In the genomic region with DNA sequence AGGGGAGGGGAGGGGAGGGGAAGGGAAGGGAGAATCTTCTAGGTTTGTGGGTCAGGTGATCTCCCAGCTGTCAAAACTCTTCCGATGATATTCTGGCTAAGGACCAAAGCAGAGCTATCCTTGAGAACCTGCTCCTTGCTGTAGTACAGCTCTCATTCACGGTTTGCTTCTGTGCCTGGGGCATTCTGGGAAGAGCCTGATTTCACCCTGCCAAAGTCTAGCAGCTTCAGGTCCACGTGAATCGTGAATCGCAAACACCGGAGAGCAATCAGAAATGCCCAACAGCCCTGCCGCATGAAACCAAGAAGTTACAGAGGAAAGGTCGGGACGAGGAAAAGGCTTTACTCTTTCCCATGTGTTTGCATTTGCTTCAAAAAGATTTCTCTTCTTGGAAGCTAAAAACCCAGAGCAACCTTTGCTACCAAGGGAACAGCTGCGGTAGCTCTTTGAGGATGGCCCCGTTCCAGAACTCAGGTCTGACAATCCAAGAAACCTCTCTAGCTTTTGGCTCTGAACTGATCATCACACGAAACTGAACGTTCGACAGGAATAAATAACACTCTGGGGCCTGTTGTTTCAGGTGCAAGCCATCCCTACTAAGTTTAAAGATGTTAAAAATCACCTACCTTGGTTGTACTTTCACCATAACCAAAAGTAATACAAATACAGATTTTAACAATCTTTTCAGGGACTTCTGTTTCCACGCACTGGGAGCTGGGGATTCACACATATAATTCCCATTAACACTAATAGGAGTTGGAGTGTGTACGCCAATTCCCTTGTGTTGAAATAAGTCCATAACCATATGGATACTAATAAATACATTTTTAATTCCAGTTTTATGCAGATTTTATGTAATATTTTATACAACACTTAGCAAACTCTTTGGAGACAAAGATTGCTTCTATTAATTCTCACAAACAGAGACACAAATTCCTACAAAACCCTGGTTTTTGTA, we compare ENCODE assay signal across 13 mouse cellular contexts.
DNase-seq lines count a peak whose midpoint lies in the region; ATAC-seq and TF ChIP-seq lines count a peak whose summit lies in the region.
"Had no signal": no experiment of that assay in that cellular context is flagged by ENCODE, and none has a peak within 500 bp of the region (broad histone marks: within the 10 kb centered on the region; RNA-seq: fewer than 3 reads in every experiment).

No protein-coding gene starts in this region.

- TF ChIP-seq EP300 in stomach, postnatal 0 days (optimal IDR thresholded peaks at IDR 0.05), result no peak

- TF ChIP-seq CTCF in layer of hippocampus, adult 2 months (conservative IDR thresholded peaks at IDR 0.05), result no peak
- no peak for TF ChIP-seq CTCF in stomach, postnatal 0 days (IDR thresholded peaks at IDR 0.05; ENCODE audit: low read depth)

- WGBS in forebrain, embryonic 15.5 days, result 50% methylated on average over 16 of the region's 16 CpGs
- WGBS in forebrain, embryonic 10.5 days, result 77% methylated on average over 16 of the region's 16 CpGs
- 39% methylated on average over 16 of the region's 16 CpGs for WGBS in stomach, embryonic 16.5 days
- whole genome bisulfite sequencing in stomach, postnatal 0 days, result 40% methylated on average over 16 of the region's 16 CpGs

- ATAC-seq in forebrain, embryonic 15.5 days (replicated peaks), result peak; percentile 73
- ATAC-seq in stomach, embryonic 16.5 days (ENCODE audit: insufficient read depth, low FRiP score), result no peak
- ATAC-seq in stomach, postnatal 0 days (ENCODE audit: low FRiP score, low TSS enrichment), result no peak

- H3K4me2 ChIP-seq in forebrain, embryonic 15.5 days (replicated peaks), result no peak overlapping the region
- peak overlapping the region; percentile 35; the same call in 1 of the 2 replicates for H3K4me2 ChIP-seq in stomach, embryonic 16.5 days (ENCODE audit: low read depth, low read length)
- no peak overlapping the region for H3K4me2 ChIP-seq in stomach, postnatal 0 days (replicated peaks; ENCODE audit: low read depth)
- H3K4me2 ChIP-seq: heart, embryonic 13.5 days; lung, embryonic 15.5 days; stomach, embryonic 15.5 days had no signal

- no peak overlapping the region for H3K9ac ChIP-seq in forebrain, embryonic 15.5 days (replicated peaks)
- no peak overlapping the region for H3K9ac ChIP-seq in stomach, embryonic 16.5 days (ENCODE audit: low read length)
- H3K9ac ChIP-seq in stomach, postnatal 0 days (ENCODE audit: low read length), result no peak overlapping the region
- H3K9ac ChIP-seq: heart, embryonic 13.5 days; lung, embryonic 15.5 days; stomach, embryonic 15.5 days had no signal

- peak overlapping the region; percentile 68 for H3K27ac ChIP-seq in forebrain, embryonic 15.5 days (replicated peaks)
- H3K27ac ChIP-seq in forebrain, embryonic 10.5 days, result no peak overlapping the region
- no peak overlapping the region for H3K27ac ChIP-seq in layer of hippocampus, adult 2 months
- H3K27ac ChIP-seq in stomach, embryonic 16.5 days (ENCODE audit: low read length), result no peak overlapping the region
- no peak overlapping the region for H3K27ac ChIP-seq in stomach, postnatal 0 days (replicated peaks)
- H3K27ac ChIP-seq: heart, embryonic 13.5 days; limb, embryonic 10.5 days; lung, embryonic 15.5 days; stomach, embryonic 15.5 days had no signal

- peaks cover 5% of the 10 kb centered on the region; the same call in 1 of the 2 replicates for H3K4me1 ChIP-seq in forebrain, embryonic 15.5 days
- H3K4me1 ChIP-seq in forebrain, embryonic 10.5 days, result peaks cover 3% of the 10 kb centered on the region; the same call in 1 of the 2 replicates
- H3K4me1 ChIP-seq in stomach, embryonic 16.5 days (ENCODE audit: control insufficient read depth, insufficient read depth, low read length), result no peaks in the 10 kb centered on the region
- no peaks in the 10 kb centered on the region for H3K4me1 ChIP-seq in stomach, postnatal 0 days (replicated peaks; ENCODE audit: control insufficient read depth, insufficient read depth)
- H3K4me1 ChIP-seq: heart, embryonic 13.5 days; limb, embryonic 10.5 days; lung, embryonic 15.5 days; stomach, embryonic 15.5 days had no signal

- no peaks in the 10 kb centered on the region for H3K27me3 ChIP-seq in forebrain, embryonic 15.5 days
- H3K27me3 ChIP-seq in forebrain, embryonic 10.5 days (ENCODE audit: poor library complexity, severe bottlenecking), result no peaks in the 10 kb centered on the region
- H3K27me3 ChIP-seq in stomach, embryonic 16.5 days (ENCODE audit: control insufficient read depth, insufficient read depth, low read length), result no peaks in the 10 kb centered on the region
- no peaks in the 10 kb centered on the region for H3K27me3 ChIP-seq in stomach, postnatal 0 days (ENCODE audit: control insufficient read depth, insufficient read depth, low read length)
- H3K27me3 ChIP-seq: heart, embryonic 13.5 days; lung, embryonic 15.5 days; stomach, embryonic 15.5 days had no signal

- H3K4me3 ChIP-seq in forebrain, embryonic 15.5 days, result no peak overlapping the region
- H3K4me3 ChIP-seq in forebrain, embryonic 10.5 days, result no peak overlapping the region
- H3K4me3 ChIP-seq in layer of hippocampus, adult 2 months, result peak overlapping the region; percentile 7
- H3K4me3 ChIP-seq in stomach, embryonic 16.5 days (replicated peaks; ENCODE audit: low read length), result no peak overlapping the region
- H3K4me3 ChIP-seq in stomach, postnatal 0 days (ENCODE audit: low read depth, low read length), result no peak overlapping the region
- H3K4me3 ChIP-seq: heart, embryonic 13.5 days; limb, embryonic 10.5 days; lung, embryonic 15.5 days; stomach, embryonic 15.5 days had no signal

- H3K36me3 ChIP-seq in forebrain, embryonic 15.5 days, result no peaks in the 10 kb centered on the region
- no peaks in the 10 kb centered on the region for H3K36me3 ChIP-seq in forebrain, embryonic 10.5 days (replicated peaks)
- no peaks in the 10 kb centered on the region for H3K36me3 ChIP-seq in stomach, embryonic 16.5 days (ENCODE audit: control insufficient read depth, insufficient read depth, low read length)
- H3K36me3 ChIP-seq in stomach, postnatal 0 days (ENCODE audit: control insufficient read depth, insufficient read depth, low read length), result no peaks in the 10 kb centered on the region
- H3K36me3 ChIP-seq: heart, embryonic 13.5 days; limb, embryonic 10.5 days; lung, embryonic 15.5 days; stomach, embryonic 15.5 days had no signal

- DNase-seq in forebrain, embryonic 10.5 days (ENCODE audit: extremely low spot score, low spot score), result no peak
- DNase-seq in layer of hippocampus, adult 2 months (ENCODE audit: low spot score in 2 of 2), result no peak
- DNase-seq in layer of hippocampus, adult 8-10 months (ENCODE audit: low spot score in 2 of 2), result no peak
- no peak for DNase-seq in stomach, postnatal 0 days (ENCODE audit: low spot score)
- DNase-seq in retina, embryonic 14.5 days (ENCODE audit: low spot score), result peak; percentile 4
- no peak for DNase-seq in embryo, embryonic 10 days (ENCODE audit: low spot score)
- DNase-seq: adrenal gland, postnatal 25 days had no signal

- H3K9me3 ChIP-seq in forebrain, embryonic 15.5 days, result no peaks in the 10 kb centered on the region
- no peaks in the 10 kb centered on the region for H3K9me3 ChIP-seq in forebrain, embryonic 10.5 days
- no peaks in the 10 kb centered on the region for H3K9me3 ChIP-seq in stomach, embryonic 16.5 days (replicated peaks; ENCODE audit: control insufficient read depth, low read length)
- H3K9me3 ChIP-seq in stomach, postnatal 0 days (ENCODE audit: control insufficient read depth, low read length), result no peaks in the 10 kb centered on the region
- H3K9me3 ChIP-seq: heart, embryonic 13.5 days; limb, embryonic 10.5 days; lung, embryonic 15.5 days; stomach, embryonic 15.5 days had no signal
